Mouse (Mus musculus) bone marrow, adult 2 months (tissue): ENCODE measurements around the gene Anp32a.

ENCODE experiments used
- CTCF ChIP-seq: fragments of 200-500 bp; IDR thresholded peaks from 2 replicates; pipeline ENCODE4 v1.5.1; 2011; ENCODE audit warnings: low read length, control low read depth; ENCODE audit not compliant: control insufficient read depth, insufficient read depth
- POLR2A ChIP-seq: fragments of 200-500 bp; IDR thresholded peaks from 2 replicates; pipeline ENCODE4 v1.6.1; 2011; ENCODE audit warnings: low read depth, mild to moderate bottlenecking, control low read depth, low read length, borderline replicate concordance; ENCODE audit not compliant: control insufficient read depth

DNA sequence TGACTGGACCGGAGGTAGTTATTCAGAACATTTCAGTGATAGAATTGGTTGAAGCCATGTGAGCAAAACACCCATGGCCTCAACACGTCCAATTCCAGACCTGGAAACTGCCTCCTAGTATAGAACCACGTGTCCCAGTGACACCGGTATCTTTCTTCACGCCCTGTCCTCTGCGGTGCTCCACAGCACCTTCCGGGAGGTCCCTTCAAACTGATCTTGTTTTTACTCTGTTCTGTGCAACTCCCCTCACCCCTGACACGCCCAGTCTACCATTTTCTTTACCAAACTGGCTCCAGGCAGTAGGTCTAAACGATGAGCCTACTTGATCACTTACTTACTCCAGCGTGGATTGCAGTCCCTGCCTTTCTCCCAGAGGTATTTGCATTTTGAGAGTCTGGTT lies 7.0 kb downstream of the Anp32a start:
- TF ChIP-seq CTCF (no peak), POLR2A (no peak)
